Mouse (Mus musculus) mesoderm, embryonic 11.5 days (tissue): ENCODE results near the gene Calcb.

Source experiments
- DNase-seq: peaks from one replicate; pipeline ENCODE4 v3.0.0-alpha.2; 2012; ENCODE audit warnings: low read depth, low spot score

Calcb gene

GRCm38 (mm10) chr7:114753471-114753870, 35.0 kb downstream of the Calcb start:
- DNase-seq: peak; percentile 47

- DNase-seq: no peak
These were observed 35.8 kb downstream of the Calcb start for GRCm38 (mm10) chr7:114754196-114754595.

- DNase-seq: no peak
These were observed 36.2 kb downstream of the Calcb start for GRCm38 (mm10) chr7:114754626-114755025.

- DNase-seq: no peak
These were observed 44.2 kb downstream of the Calcb start for GRCm38 (mm10) chr7:114762660-114763059.

GRCm38 (mm10) chr7:114765273-114765672, 46.8 kb downstream of the Calcb start:
- DNase-seq: no peak

- no peak for DNase-seq
These were observed 48.1 kb downstream of the Calcb start for GRCm38 (mm10) chr7:114766523-114766922.

- DNase-seq: no peak
These were observed 50.1 kb downstream of the Calcb start for GRCm38 (mm10) chr7:114768516-114768915.

- no peak for DNase-seq
These were observed 50.6 kb downstream of the Calcb start for GRCm38 (mm10) chr7:114769041-114769440.

- no peak for DNase-seq
These were observed 52.1 kb downstream of the Calcb start for GRCm38 (mm10) chr7:114770586-114770985.

GRCm38 (mm10) chr7:114771801-114772200, 53.4 kb downstream of the Calcb start:
- DNase-seq: no peak
